Mouse (Mus musculus): ENCODE data around the gene Ptbp3. TPM values are rescaled to one million over a fixed set of nuclear protein-coding genes. Genes with fewer than 3 reads are reported as not detected.
A peak's percentile ranks its signal among the peaks of the same experiment; 100 is the strongest.
"Not testable (repeated sequence)": the region's sequence is repeated elsewhere in the genome, so short reads cannot be mapped to it uniquely, and the experiment has no call there.

The Ptbp3 gene
- 100 to 1,000 TPM; 104 to 123 TPM for total RNA-seq (2021)
- long read RNA-seq, experiment 1, partial matches to known transcripts: 0 of 6 reads
- long read RNA-seq, experiment 1, other reads (novel, unspliced or antisense): 6 of 6 reads
- long read RNA-seq, experiment 2, full-length matches to known transcripts: 1 of 6 reads
- long read RNA-seq, experiment 2, partial matches to known transcripts: 0 of 6 reads
- long read RNA-seq, experiment 2, other reads (novel, unspliced or antisense): 5 of 6 reads

GRCm38 (mm10) chr4:59549175-59549976, at the start of gene Ptbp3:
Ptbp3 (minus strand) TSS chr4:59549364.
- DNase-seq: peak; percentile 96 to 98

DNA sequence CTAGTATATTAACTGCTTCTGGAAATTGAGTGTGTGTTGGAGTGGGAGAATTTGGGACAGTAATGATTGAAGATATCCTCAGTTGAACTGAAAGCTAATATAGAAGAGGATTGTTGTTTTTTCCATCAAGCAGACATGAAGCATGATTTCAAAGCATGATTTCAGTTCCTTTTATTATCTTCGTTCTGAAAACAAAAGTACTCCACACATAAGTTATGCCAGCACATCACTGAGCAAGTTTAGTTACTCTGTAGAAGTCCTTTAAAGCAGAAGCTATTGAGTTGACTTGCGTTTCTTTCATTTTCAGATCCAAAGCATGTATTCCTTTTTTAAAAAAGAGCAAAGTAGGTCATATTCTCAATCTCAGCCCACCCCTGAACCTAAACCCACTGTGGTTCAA, 47.4 kb upstream of the Ptbp3 start:
- DNase-seq: no peak

DNA sequence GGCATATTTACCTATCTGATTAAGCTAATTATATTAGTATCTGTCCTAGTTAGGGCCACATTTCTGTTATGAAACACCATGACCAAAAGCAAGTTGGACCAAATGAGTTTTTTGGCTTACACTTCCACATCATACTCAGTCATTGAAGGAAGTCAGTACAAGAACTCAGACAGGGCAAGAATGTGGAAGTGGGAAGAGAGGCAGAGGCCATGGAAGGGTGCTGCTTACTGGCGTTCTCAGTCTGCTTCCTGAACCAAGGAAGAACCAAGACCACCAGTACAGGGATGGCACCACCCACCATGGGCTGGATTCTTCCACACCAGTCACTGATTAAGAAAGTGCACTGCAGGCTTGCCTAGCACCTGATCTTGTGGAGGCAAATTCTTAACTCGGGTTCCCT, 45.5 kb upstream of the Ptbp3 start:
- DNase-seq: no peak

DNA sequence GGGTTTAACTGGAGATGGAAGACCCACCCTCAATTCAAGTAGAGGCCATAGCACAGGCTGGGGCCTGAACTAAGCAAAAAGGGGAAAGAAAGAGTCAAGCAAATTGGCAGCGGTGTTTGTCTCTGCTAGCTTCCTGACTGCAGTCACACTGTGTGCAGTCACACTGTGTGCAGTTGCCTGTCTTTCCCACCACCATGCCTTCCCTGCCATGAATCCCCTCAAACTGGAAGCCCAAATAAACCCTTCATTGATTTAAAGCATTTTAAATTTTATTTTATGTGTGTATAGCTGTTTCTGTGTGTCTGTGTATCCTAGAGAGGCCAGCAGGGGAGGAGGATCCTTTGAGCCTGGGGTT, 38.7 kb upstream of the Ptbp3 start:
- no peak for DNase-seq

- no peak for DNase-seq
Measured at GRCm38 (mm10) chr4:59587215-59587871, 38.2 kb upstream of the Ptbp3 start.

DNA sequence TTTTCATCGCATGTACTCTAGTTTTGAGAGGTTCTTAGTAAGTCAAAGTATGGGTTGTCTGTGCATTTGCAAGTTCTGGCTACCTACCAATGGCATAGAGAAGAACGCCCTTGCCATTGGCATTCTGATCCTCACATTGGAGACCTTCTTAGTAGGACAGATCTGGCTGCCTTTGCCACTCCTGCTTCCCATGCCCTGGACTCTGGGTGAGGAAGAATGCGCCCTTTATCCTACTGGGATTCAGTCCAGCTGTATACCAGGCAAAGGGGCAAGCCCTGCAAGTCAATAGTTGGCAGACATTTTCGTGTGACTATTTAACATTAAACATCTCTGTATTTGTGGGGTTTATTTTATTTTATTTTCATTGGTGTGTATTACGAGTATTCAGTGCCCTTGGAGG, 35.9 kb upstream of the Ptbp3 start:
- peak; percentile 28 to 64 for DNase-seq

DNA sequence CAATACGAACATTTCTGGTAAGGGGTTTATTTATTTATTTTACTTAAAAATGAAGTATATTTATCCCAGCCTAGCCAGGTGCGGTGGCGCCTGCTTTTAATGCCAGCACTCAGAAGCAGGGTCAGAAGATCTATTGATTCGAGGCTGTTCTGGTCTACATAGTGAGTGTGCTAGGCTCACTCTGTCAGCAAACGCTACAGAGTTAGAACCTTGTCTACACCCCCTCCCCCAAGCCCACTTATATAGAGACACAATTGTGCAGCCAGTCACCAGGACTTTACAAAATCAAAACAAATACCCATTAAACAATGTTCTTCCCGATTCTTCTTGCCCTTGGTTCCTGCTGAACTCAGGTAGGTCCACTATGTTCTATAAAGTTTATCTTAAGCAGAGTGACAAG, 33.0 kb upstream of the Ptbp3 start:
- DNase-seq: peak in 1 of 2 experiments; percentile 18

GRCm38 (mm10) chr4:59581314-59582185, 32.4 kb upstream of the Ptbp3 start, which contains the start of gene Hsdl2:
Hsdl2 (plus strand) TSS chr4:59581563.
- DNase-seq: peak; percentile 98 to 99

GRCm38 (mm10) chr4:59580495-59581281, 31.5 kb upstream of the Ptbp3 start:
- peak; percentile 59 to 74 for DNase-seq

DNA sequence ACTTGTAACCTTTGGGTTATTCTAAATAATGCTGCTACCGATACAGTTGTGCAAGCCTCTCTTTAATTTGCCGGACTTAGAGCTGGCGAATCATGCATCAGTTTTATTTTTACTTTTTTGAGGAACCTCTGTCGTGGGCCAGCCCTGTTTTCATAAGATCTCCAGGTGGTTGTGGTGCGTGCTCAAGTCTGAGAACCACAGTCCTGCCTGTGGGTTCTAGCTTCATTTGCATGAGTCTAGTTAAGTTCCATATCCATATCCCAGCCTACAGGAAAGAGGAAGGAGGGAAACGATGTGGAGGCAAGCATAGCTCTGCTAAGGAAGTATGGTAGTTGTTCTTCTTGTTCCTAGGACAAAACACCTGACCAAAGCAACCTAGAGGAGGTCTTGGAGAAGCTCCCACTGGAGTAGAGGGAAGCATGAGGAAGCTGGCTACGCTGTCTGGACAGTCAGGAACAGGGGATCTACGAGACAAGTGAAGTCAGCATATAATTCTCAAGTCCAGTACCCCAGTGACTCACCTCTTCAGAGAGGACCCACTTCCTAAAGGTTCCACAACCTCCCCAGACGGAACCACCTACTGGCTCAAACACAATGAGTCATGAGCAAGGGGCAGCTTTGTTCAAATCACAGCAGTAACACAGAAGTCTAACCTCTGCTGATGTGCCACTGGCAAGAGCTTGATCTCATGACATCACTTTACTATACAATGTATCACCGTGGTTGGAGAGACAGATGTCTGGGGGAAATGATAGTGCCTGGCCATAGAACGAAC, 26.2 kb upstream of the Ptbp3 start:
- DNase-seq: no peak

- DNase-seq: no peak
Measured at GRCm38 (mm10) chr4:59572521-59573118, 23.5 kb upstream of the Ptbp3 start.

GRCm38 (mm10) chr4:59570519-59570918, 21.4 kb upstream of the Ptbp3 start:
- not testable (repeated sequence) for DNase-seq

- peak; percentile 71 to 81 for DNase-seq
Measured at GRCm38 (mm10) chr4:59569538-59569937, 20.4 kb upstream of the Ptbp3 start.

- no peak for DNase-seq
Measured at GRCm38 (mm10) chr4:59567576-59568260, 18.6 kb upstream of the Ptbp3 start.

- no peak for DNase-seq
Measured at GRCm38 (mm10) chr4:59565571-59566188, 16.5 kb upstream of the Ptbp3 start.

GRCm38 (mm10) chr4:59564128-59564527, 15.0 kb upstream of the Ptbp3 start:
- no peak for DNase-seq

DNA sequence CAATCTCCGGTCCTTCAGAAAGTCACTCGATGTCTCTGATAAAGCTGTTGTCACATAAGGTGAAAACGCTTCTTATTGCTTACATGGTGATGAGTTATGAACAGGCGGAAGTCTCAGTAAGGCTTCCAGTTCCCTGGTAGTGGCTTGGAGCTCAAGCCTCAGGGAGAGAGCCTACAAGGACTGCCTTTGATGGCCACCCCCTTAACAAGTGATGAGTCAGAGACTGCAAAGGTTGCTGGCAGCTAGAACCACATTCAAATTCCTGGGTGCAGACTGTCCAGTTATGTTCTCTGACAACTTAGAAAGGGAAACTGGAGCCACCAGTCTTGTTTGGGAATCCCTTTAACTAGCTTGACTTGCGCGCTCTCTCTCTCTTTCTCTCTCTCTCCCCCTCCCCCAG, 11.0 kb upstream of the Ptbp3 start:
- peak; percentile 59 for DNase-seq

- DNase-seq: peak; percentile 31 to 53
Measured at GRCm38 (mm10) chr4:59558096-59558720, 9.0 kb upstream of the Ptbp3 start.

Measured in adrenal gland, postnatal 36 days (tissue).